ENCODE assay signal across 13 mouse cellular contexts in the genomic region with DNA sequence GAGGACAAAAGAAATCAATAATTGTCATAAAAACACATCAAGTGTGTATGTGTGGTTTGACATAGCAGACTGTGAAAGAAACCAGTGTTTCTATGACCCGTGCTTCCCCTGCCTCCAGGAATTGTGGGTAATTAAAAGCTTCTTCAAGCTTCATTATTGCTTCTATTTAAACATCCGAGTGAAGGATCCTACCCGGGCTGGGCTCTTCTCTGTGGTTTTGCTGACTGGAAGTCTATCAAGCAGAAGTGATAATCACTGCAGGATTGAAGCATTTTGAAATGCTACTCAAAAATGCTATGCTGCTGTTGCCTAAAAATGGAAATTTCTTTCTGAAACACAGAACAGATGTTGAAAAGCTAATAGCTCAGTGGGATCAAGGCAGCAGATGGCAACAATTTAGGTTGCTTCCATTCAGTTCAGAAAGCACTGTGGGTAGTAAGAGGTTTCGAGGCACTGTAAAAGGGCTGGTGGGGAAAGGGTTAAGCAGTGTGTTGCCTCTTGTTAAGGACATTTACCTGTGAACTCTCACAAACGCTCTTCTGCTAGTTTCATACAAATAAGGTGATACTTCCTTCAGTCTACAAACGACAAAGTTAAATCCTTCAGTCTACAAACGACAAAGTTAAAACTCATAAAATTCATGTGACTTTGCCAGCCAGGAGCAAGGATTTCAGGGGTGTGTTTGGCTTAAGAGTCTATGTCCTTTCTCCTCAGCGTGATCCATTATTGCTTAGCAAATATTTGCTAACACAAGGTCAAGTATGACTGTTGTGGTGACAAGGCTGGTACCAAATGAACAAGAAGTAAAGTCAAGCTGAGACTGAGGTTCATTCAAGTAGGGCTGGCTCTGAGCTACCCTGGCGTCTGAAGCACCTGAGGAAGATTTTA. TPM values are rescaled to one million over a fixed set of nuclear protein-coding genes. Genes with fewer than 3 reads are reported as not detected.
A peak's percentile ranks its signal among the peaks of the same experiment; 100 is the strongest.
DNase-seq lines count a peak whose midpoint lies in the region; ATAC-seq lines count a peak whose summit lies in the region.
"Had no signal": no experiment of that assay in that cellular context is flagged by ENCODE, and none has a peak within 500 bp of the region (broad histone marks: within the 10 kb centered on the region; RNA-seq: fewer than 3 reads in every experiment).

No protein-coding gene starts in this region.

- peak; percentile 58; the same call in 1 of the 2 replicates for ATAC-seq in forebrain, embryonic 16.5 days
- ATAC-seq in forebrain, embryonic 11.5 days (replicated peaks; ENCODE audit: low FRiP score), result no peak
- peak; percentile 92 for ATAC-seq in intestine, embryonic 15.5 days

- no peaks in the 10 kb centered on the region for H3K9me3 ChIP-seq in forebrain, embryonic 16.5 days (ENCODE audit: control insufficient read depth, low read length)
- H3K9me3 ChIP-seq in forebrain, embryonic 11.5 days (ENCODE audit: control insufficient read depth, low read length), result no peaks in the 10 kb centered on the region
- no peaks in the 10 kb centered on the region for H3K9me3 ChIP-seq in intestine, embryonic 15.5 days
- H3K9me3 ChIP-seq: heart, embryonic 15.5 days; neural tube, embryonic 13.5 days had no signal

- no peak overlapping the region for H3K9ac ChIP-seq in forebrain, embryonic 16.5 days (replicated peaks; ENCODE audit: low read depth, low read length)
- no peak overlapping the region for H3K9ac ChIP-seq in forebrain, embryonic 11.5 days (ENCODE audit: low read length)
- H3K9ac ChIP-seq in intestine, embryonic 15.5 days, result no peak overlapping the region
- H3K9ac ChIP-seq: heart, embryonic 15.5 days; neural tube, embryonic 13.5 days had no signal

- 69% methylated on average over 9 of the region's 9 CpGs for WGBS in forebrain, embryonic 16.5 days
- WGBS in forebrain, embryonic 11.5 days, result 73% methylated on average over 9 of the region's 9 CpGs
- 44% methylated on average over 9 of the region's 9 CpGs for WGBS in intestine, embryonic 15.5 days

- no peaks in the 10 kb centered on the region for H3K27me3 ChIP-seq in forebrain, embryonic 16.5 days (replicated peaks; ENCODE audit: control insufficient read depth, insufficient read depth, low read length)
- H3K27me3 ChIP-seq in forebrain, embryonic 11.5 days (ENCODE audit: control insufficient read depth, insufficient read depth, low read length), result no peaks in the 10 kb centered on the region
- no peaks in the 10 kb centered on the region for H3K27me3 ChIP-seq in intestine, embryonic 15.5 days (replicated peaks)
- H3K27me3 ChIP-seq: neural tube, embryonic 13.5 days had no signal

- no peak overlapping the region for H3K4me2 ChIP-seq in forebrain, embryonic 16.5 days (ENCODE audit: low read length)
- H3K4me2 ChIP-seq in forebrain, embryonic 11.5 days (ENCODE audit: low read depth, low read length, severe bottlenecking), result no peak overlapping the region
- H3K4me2 ChIP-seq in intestine, embryonic 15.5 days (replicated peaks), result no peak overlapping the region
- H3K4me2 ChIP-seq: heart, embryonic 15.5 days; neural tube, embryonic 13.5 days had no signal

- DNase-seq in forebrain, embryonic 11.5 days (ENCODE audit: low spot score), result no peak
- peak; percentile 57 for DNase-seq in lung, postnatal 36 days
- DNase-seq in lung, postnatal 4 days, result no peak
- DNase-seq in MN1 (ENCODE audit: low spot score), result no peak
- no peak for DNase-seq in thymus, postnatal 4 days
- DNase-seq in natural killer cell, adult 2 months (ENCODE audit: low spot score in 2 of 2), result no peak
- DNase-seq: adrenal gland, postnatal 10 days; cerebellum, adult 8-10 months; liver had no signal

- no peaks in the 10 kb centered on the region for H3K4me1 ChIP-seq in forebrain, embryonic 16.5 days (replicated peaks; ENCODE audit: control insufficient read depth, insufficient read depth, low read length)
- H3K4me1 ChIP-seq in forebrain, embryonic 11.5 days (replicated peaks; ENCODE audit: control insufficient read depth, insufficient read depth, low read length), result no peaks in the 10 kb centered on the region
- H3K4me1 ChIP-seq in intestine, embryonic 15.5 days (replicated peaks), result no peaks in the 10 kb centered on the region
- H3K4me1 ChIP-seq: heart, embryonic 15.5 days; neural tube, embryonic 13.5 days had no signal

- H3K4me3 ChIP-seq in forebrain, embryonic 16.5 days (replicated peaks; ENCODE audit: low read length), result no peak overlapping the region
- no peak overlapping the region for H3K4me3 ChIP-seq in forebrain, embryonic 11.5 days (ENCODE audit: low read depth, low read length)
- H3K4me3 ChIP-seq in intestine, embryonic 15.5 days (replicated peaks), result no peak overlapping the region
- H3K4me3 ChIP-seq: heart, embryonic 15.5 days; neural tube, embryonic 13.5 days had no signal

- no peaks in the 10 kb centered on the region for H3K36me3 ChIP-seq in forebrain, embryonic 16.5 days (ENCODE audit: control insufficient read depth, insufficient read depth)
- no peaks in the 10 kb centered on the region for H3K36me3 ChIP-seq in forebrain, embryonic 11.5 days (ENCODE audit: control insufficient read depth, insufficient read depth, low read length)
- H3K36me3 ChIP-seq in intestine, embryonic 15.5 days, result no peaks in the 10 kb centered on the region
- H3K36me3 ChIP-seq: heart, embryonic 15.5 days; neural tube, embryonic 13.5 days had no signal

- peak overlapping the region; percentile 26; the same call in 1 of the 2 replicates for H3K27ac ChIP-seq in forebrain, embryonic 16.5 days (ENCODE audit: low read length)
- H3K27ac ChIP-seq in forebrain, embryonic 11.5 days (ENCODE audit: low read depth, low read length), result no peak overlapping the region
- H3K27ac ChIP-seq in intestine, embryonic 15.5 days, result peak overlapping the region; percentile 60
- H3K27ac ChIP-seq: heart, embryonic 15.5 days; neural tube, embryonic 13.5 days had no signal

RNA-seq across cellular contexts. Expression of a gene that starts 43.6 kb away (rescaled TPM):
- 6.5 and 6.6 TPM in 2 replicates for polyA plus RNA-seq in forebrain, embryonic 16.5 days (2015; fragmentation: Nextera tagmentation; extraction: Ambion mirVana)
- polyA plus RNA-seq in forebrain, embryonic 11.5 days (2014; fragmentation: Nextera tagmentation; extraction: Ambion mirVana), result 0.09 and 0.47 TPM in 2 replicates
- polyA plus RNA-seq in intestine, embryonic 15.5 days (2015; fragmentation: Nextera tagmentation; extraction: Ambion mirVana), result 3.8 and 4.4 TPM in 2 replicates
